Mouse (Mus musculus) hindbrain, embryonic 12.5 days (tissue): ENCODE measurements around the gene AL607142.1. TPM values are rescaled to one million over a fixed set of nuclear protein-coding genes. Genes with fewer than 3 reads are reported as not detected.

Source experiments
- ATAC-seq: fragments of 200-750 bp; cut with Nextera tagmentation; 2 replicates; pipeline ENCODE4 v1.8.0; 2017; ENCODE audit warnings: moderate TSS enrichment; ENCODE audit not compliant: low FRiP score
- H3K27ac ChIP-seq: fragments of 300-500 bp; sonication (generic); 2 replicates; pipeline ENCODE4 v1.5.1; 2016; ENCODE audit warnings: mild to moderate bottlenecking
- H3K27me3 ChIP-seq: fragments of 300-500 bp; sonication (generic); 2 replicates; pipeline ENCODE4 v1.6.1; 2016; ENCODE audit warnings: mild to moderate bottlenecking
- H3K36me3 ChIP-seq: fragments of 300-500 bp; sonication (generic); 2 replicates; pipeline ENCODE4 v1.6.1; 2016; ENCODE audit warnings: mild to moderate bottlenecking
- H3K4me1 ChIP-seq: fragments of 300-500 bp; sonication (generic); 2 replicates; pipeline ENCODE4 v1.6.1; 2016
- H3K4me2 ChIP-seq: fragments of 300-500 bp; sonication (generic); replicated peaks from 2 replicates; pipeline ENCODE4 v1.6.1; 2016; ENCODE audit warnings: mild to moderate bottlenecking
- H3K4me3 ChIP-seq: fragments of 300-500 bp; sonication (generic); 2 replicates; pipeline ENCODE4 v1.5.1; 2016; ENCODE audit warnings: mild to moderate bottlenecking
- H3K9ac ChIP-seq: fragments of 300-500 bp; sonication (generic); 2 replicates; pipeline ENCODE4 v1.6.1; 2016; ENCODE audit warnings: mild to moderate bottlenecking, moderate library complexity
- H3K9me3 ChIP-seq: fragments of 300-500 bp; sonication (generic); replicated peaks from 2 replicates; pipeline ENCODE4 v1.6.1; 2016; ENCODE audit warnings: mild to moderate bottlenecking
- WGBS: fragments of 180-500 bp; shearing (Covaris S2); methylation state at CpG from one replicate; pipeline ENCODE4 v1.1.7; 2016; 5-methylcytosine and 5-hydroxymethylcytosine counted together
- polyA plus RNA-seq: library from polyadenylated mRNA; unstranded; fragments of >200 nt; fragmentation: Nextera tagmentation; extraction: Ambion mirVana; gene quantifications from 2 replicates; pipeline ENCODE4 v1.2.1, GENCODE M21; 2016

AL607142.1 gene
- polyA plus RNA-seq, 1 experiment from 2014 or later, result not detected

DNA sequence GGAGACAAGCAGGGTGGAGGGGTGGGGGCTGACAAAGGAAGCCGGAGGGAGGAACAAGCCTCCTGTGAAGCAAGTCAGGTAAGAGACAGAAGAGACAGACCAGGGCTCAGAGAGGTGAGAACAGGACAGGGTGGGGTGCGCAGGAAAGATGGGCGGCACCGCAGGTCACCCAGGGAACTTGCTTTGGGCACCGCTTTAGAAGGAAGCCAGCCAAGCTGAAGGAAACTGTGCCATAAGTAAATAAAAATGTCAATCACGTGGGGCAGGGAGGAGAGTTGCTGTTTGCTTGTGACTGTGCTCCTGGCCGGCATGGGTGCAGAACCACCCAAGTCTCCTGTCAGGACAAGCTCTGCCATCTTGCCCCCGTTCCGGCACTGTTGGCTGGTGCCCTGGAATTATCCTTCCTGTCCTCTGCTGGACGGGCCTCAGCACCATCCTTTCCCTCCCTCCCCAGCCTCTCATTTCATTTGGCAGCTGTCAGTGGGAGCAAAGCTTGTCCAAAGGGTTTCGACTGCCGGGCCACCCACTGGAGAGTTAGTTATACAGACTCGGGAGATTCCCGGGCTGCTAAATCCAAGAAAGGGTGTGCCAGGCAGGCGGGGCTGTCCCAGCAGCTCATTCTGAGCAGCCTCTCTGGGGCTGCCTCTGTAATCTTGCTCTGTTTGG, 7.2 kb downstream of the AL607142.1 start:
- ATAC-seq, result no peak
- 61% methylated on average over 15 of the region's 15 CpGs for WGBS
- H3K4me3 ChIP-seq, result no peak overlapping the region
- no peaks in the 10 kb centered on the region for H3K9me3 ChIP-seq
- no peaks in the 10 kb centered on the region for H3K27me3 ChIP-seq
- H3K4me2 ChIP-seq, result no peak overlapping the region
- H3K27ac ChIP-seq, result no peak overlapping the region
- no peaks in the 10 kb centered on the region for H3K36me3 ChIP-seq
- H3K4me1 ChIP-seq, result peaks cover 8% of the 10 kb centered on the region
- H3K9ac ChIP-seq, result no peak overlapping the region; the same call in 1 of the 2 replicates

DNA sequence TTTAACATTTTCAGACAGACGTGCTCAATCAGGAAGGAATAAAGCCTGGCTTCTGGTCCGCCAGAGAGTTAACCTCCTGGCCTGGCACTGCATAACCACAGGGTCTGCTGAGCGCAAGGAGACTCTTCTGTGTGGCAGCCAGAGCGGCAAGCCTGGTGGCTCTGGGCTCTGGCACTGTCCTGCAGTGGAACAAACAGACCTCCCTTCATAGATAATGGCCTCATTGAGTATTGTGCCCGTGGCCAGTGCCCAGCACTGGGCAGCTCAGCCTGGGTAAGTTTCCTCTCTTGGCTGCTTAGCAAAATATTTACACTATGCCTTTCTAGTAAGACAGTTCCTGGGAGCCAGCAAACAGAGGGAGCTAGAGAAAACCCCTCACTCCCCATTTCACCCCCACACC, 9.3 kb downstream of the AL607142.1 start:
- Histone ChIP-seq H3K4me1 (peaks cover 3% of the 10 kb centered on the region), H3K4me3 (no peak overlapping the region), H3K9me3 (no peaks in the 10 kb centered on the region), H3K27me3 (no peaks in the 10 kb centered on the region), H3K36me3 (no peaks in the 10 kb centered on the region), H3K27ac (no peak overlapping the region), H3K9ac (no peak overlapping the region), H3K4me2 (no peak overlapping the region)
- no peak for ATAC-seq
- 50% methylated on average over 5 of the region's 5 CpGs for WGBS

DNA sequence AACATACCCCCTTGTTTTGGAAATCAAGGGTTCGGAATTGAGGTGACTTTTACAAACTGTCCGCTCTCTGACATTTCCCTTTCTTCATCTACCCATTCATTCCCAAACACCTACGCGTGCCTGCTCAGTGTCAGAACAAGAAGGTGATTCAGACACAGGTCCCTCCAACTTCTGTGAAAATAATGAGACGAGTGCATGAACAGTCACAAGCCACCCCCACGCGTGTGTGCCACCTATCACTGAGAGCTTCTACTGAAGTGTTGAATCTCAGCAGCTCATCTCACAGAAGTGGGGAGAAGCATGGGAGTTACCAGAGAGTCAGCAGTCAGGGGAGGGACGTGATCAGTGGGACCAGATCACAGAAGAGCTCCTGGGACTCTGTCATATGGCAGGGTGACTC, 12.5 kb downstream of the AL607142.1 start:
- Histone ChIP-seq H3K27ac (no peak overlapping the region), H3K9me3 (no peaks in the 10 kb centered on the region), H3K4me1 (peaks cover 3% of the 10 kb centered on the region), H3K4me2 (no peak overlapping the region), H3K36me3 (no peaks in the 10 kb centered on the region), H3K9ac (no peak overlapping the region), H3K4me3 (no peak overlapping the region), H3K27me3 (no peaks in the 10 kb centered on the region)
- ATAC-seq, result no peak
- 87% methylated on average over 8 of the region's 8 CpGs for WGBS

DNA sequence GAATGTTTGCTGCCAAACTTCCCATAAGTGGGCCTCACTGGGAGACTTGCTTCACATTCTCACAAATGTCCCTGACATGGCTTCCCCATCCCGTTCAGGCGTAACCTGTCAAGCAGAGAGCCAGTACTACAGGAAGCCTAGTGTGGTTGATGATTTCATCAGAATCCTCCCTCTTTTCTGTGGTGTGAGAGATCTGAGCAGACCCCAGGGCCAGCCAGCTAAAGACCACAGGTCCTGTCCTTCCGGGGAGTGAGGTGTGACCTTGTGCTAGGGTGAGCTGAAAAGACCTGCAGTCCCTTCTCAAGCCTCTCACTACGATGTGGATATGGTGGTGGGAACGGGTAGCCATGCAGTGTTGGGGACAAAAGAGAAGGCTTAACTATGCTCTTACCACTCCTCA, 17.7 kb downstream of the AL607142.1 start:
- H3K4me1 ChIP-seq, result no peaks in the 10 kb centered on the region
- no peak for ATAC-seq
- no peaks in the 10 kb centered on the region for H3K9me3 ChIP-seq
- no peak overlapping the region for H3K9ac ChIP-seq
- H3K27ac ChIP-seq, result no peak overlapping the region
- no peak overlapping the region for H3K4me3 ChIP-seq
- H3K27me3 ChIP-seq, result no peaks in the 10 kb centered on the region
- H3K4me2 ChIP-seq, result no peak overlapping the region
- no peaks in the 10 kb centered on the region for H3K36me3 ChIP-seq
- WGBS, result 94% methylated on average over 5 of the region's 5 CpGs

DNA sequence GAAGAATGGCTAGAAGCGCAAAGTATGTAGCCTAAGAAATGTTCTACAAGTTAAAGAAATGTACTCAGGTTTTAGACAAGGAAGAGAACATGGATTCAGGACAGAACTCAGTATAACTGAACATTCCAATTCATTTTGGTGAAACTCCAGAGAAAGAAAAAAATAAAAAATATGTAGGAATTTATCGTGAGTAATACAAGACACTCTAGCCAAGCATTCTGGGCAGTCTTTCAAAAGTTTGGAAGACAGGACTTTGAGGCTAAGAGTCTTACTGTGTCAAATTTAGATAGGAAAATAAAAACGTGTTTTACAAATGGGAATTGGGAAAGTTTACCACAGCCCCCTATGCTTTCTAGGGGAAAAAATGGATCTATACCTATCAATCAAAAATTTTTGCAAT, 18.9 kb downstream of the AL607142.1 start:
- Histone ChIP-seq H3K36me3 (no peaks in the 10 kb centered on the region), H3K9me3 (no peaks in the 10 kb centered on the region), H3K4me1 (no peaks in the 10 kb centered on the region), H3K27ac (no peak overlapping the region), H3K4me3 (no peak overlapping the region), H3K4me2 (no peak overlapping the region), H3K9ac (no peak overlapping the region), H3K27me3 (no peaks in the 10 kb centered on the region)
- ATAC-seq, result no peak
- WGBS, result 86% methylated on average over 3 of the region's 3 CpGs

DNA sequence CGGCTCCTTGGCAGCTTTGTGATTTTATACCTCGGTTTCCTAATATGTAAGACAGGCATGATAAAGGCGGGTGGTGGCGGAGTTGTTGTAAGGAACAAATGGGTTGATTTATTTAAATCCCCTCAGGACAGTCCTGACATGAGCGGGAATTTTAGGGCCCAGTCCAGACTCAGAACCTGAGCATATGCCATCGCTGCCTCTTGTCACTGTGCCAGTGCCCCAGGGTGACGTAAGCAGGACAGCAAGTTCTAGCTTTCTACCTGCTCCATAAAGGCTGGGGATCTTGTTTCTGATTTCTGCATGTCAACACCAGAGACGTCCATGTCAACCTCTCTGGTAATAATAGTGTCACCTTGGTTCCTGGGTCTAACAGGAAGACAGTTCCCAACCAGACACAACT, 24.7 kb downstream of the AL607142.1 start:
- H3K36me3 ChIP-seq, result no peaks in the 10 kb centered on the region
- H3K4me2 ChIP-seq, result no peak overlapping the region
- H3K4me3 ChIP-seq, result no peak overlapping the region
- no peaks in the 10 kb centered on the region for H3K9me3 ChIP-seq
- H3K9ac ChIP-seq, result no peak overlapping the region
- H3K27me3 ChIP-seq, result no peaks in the 10 kb centered on the region
- H3K4me1 ChIP-seq, result 0 out of 2 replicates have a peak, but pooled peaks cover 3% of the 10 kb centered on the region
- WGBS, result 86% methylated on average over 8 of the region's 8 CpGs
- ATAC-seq, result no peak
- no peak overlapping the region for H3K27ac ChIP-seq

DNA sequence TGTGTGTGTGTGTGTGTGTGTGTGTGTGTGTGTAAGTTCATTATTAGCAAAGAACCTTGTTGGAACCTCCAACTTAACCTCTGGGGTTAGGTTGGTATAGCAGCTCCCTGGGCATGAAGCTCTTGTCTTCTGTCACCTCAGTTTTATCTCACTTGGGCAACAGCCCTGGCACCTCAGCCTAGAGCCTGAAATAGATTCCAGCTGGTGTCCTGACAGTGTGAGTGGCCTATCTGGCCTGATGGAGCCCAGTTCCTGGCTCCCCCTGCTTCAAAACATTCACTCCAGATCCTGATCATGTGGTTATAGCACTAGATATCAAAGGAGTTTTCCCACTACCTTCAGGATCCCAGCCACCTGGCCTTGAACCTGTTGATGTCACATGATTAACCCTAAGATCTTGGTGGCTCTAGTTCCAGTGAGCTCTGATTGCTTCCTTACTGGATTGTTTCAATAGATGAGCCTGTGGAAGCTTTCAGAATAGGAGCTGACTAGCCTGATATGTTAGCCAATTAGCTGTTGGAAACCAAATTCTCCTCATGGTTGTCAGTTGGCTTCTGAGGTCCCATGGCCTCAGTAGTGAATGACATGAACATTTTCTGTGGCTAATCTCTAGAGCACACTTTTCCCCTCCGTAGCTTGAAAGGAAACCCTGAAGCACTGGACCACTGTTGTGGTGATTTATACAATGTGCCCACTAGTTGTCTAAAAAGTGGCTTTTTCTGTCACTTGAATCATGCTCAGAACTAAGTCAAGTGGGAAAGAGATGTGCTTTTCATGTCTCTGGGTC, 27.4 kb downstream of the AL607142.1 start:
- ATAC-seq, result no peak
- Histone ChIP-seq H3K9me3 (no peaks in the 10 kb centered on the region), H3K36me3 (no peaks in the 10 kb centered on the region), H3K4me1 (0 out of 2 replicates have a peak, but pooled peaks cover 3% of the 10 kb centered on the region), H3K27ac (no peak overlapping the region), H3K4me2 (no peak overlapping the region), H3K27me3 (0 out of 2 replicates have a peak, but pooled peaks cover 7% of the 10 kb centered on the region), H3K4me3 (no peak overlapping the region), H3K9ac (no peak overlapping the region)
- 100% methylated on average over 1 of the region's 1 CpGs for WGBS

DNA sequence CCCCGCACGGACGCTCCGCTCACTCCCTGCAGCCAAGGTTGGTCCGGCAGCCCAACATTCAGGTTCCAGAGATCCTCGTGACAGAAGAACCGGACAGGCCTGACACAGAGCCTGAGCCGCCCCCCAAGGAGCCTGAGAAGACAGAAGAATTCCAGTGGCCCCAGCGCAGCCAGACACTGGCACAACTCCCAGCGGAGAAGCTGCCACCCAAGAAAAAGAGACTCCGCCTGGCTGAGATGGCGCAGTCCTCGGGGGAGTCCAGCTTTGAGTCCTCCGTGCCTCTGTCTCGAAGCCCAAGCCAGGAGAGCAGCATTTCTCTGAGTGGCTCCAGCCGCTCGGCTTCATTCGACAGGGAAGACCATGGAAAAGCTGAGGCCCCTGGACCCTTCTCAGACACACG, 32.1 kb downstream of the AL607142.1 start:
- WGBS, result 90% methylated on average over 19 of the region's 19 CpGs
- ATAC-seq, result no peak
- no peaks in the 10 kb centered on the region for H3K4me1 ChIP-seq

DNA sequence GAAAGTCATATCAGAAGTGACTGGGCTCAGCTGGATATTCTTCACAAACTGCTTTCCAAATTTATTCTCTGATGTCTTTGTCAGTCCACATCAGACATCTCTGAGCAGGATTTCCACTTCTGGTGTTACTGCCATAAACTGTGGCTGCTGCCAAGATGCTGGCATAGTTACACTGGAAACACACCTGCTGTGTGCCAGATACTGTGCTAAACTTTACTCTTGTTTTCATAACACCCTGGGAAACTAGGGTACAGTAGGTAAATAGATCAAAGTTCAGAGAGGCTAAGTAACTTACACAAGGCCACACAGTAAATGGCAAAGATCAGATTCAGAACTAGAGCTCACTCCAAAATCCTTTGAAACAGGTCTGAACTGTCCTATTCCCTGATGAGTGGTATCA, 36.4 kb downstream of the AL607142.1 start:
- Histone ChIP-seq H3K27ac (no peak overlapping the region), H3K9ac (no peak overlapping the region), H3K4me2 (no peak overlapping the region), H3K4me3 (no peak overlapping the region), H3K4me1 (no peaks in the 10 kb centered on the region), H3K9me3 (peaks cover 15% of the 10 kb centered on the region), H3K36me3 (no peaks in the 10 kb centered on the region), H3K27me3 (no peaks in the 10 kb centered on the region)
- ATAC-seq, result no peak

More for the DNA sequence above, 32.1 kb downstream of the AL607142.1 start:
- no peak overlapping the region for H3K4me3 ChIP-seq
- 0 out of 2 replicates have a peak, but pooled peaks cover 7% of the 10 kb centered on the region for H3K27me3 ChIP-seq
- peaks cover 15% of the 10 kb centered on the region for H3K9me3 ChIP-seq
- H3K4me2 ChIP-seq, result no peak overlapping the region
- no peak overlapping the region for H3K27ac ChIP-seq
- H3K36me3 ChIP-seq, result no peaks in the 10 kb centered on the region
- no peak overlapping the region for H3K9ac ChIP-seq

DNA sequence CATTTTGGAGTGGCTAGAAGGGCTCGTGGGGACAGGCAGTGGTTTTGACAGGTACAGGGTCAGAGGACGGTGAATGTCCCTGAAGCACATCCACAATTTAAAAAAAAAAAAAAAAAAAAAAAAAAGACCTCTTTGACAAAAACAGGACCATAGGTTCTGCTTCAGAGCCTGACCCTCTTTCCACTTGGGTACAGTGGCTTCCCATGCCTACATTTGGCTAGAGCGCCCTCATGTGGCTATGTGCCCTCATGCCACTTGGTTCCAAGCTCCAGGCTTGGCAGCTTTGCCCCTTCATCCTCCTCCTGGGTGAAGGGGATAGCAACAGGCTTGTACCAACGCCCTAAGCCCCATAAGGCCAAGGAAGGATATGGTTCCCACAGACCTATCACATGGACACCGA, 39.8 kb downstream of the AL607142.1 start:
- Histone ChIP-seq H3K4me3 (no peak overlapping the region), H3K9me3 (peaks cover 5% of the 10 kb centered on the region; the same call in 1 of the 2 replicates), H3K4me2 (no peak overlapping the region), H3K27me3 (no peaks in the 10 kb centered on the region), H3K27ac (no peak overlapping the region), H3K4me1 (no peaks in the 10 kb centered on the region), H3K9ac (no peak overlapping the region), H3K36me3 (no peaks in the 10 kb centered on the region)
- no peak for ATAC-seq
- WGBS, result 46% methylated on average over 5 of the region's 5 CpGs

DNA sequence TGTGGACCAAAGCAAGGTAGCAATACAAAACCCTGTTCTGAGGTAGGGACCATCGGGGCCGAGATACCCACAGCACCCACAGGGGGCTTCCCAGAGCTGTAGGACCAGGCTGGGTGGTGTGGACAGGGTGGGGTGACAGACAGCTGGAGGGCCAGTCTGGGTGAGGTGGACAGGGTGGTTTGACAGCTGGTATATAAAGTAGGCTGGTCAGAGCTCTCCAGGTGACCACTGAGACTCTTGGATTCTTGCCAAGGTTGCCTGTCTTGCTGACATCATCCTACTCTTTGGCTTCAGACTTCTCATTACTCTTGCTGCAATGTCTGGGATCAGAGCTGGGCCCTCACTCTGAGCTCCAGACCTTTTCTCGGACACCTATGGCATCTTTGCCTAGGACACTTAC, 41.6 kb downstream of the AL607142.1 start:
- no peak overlapping the region for H3K4me2 ChIP-seq
- H3K27ac ChIP-seq, result no peak overlapping the region
- no peak overlapping the region for H3K9ac ChIP-seq
- WGBS, result 90% methylated on average over 3 of the region's 3 CpGs
- no peaks in the 10 kb centered on the region for H3K9me3 ChIP-seq
- H3K36me3 ChIP-seq, result no peaks in the 10 kb centered on the region
- no peak overlapping the region for H3K4me3 ChIP-seq
- H3K27me3 ChIP-seq, result no peaks in the 10 kb centered on the region
- H3K4me1 ChIP-seq, result no peaks in the 10 kb centered on the region
- no peak for ATAC-seq

DNA sequence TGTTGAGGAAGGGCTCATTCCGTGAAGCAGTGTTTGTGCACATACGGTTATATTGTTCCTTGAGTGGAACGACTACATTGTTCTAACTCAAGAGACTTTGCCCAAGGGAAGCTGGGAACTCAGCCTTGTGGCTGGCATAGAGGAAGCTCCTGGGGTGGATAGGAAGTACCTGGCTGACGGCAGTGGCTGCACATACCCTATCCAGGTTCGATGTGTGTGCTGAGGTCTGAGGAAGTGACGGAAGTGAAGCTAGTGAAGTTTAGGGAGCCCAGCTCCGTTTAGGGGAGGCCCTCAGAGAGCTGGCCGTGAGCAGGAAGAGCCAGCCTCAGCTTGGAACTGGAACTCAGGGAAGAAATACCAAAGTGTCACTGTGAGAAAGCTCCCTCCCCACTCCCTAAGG, 43.0 kb downstream of the AL607142.1 start:
- Histone ChIP-seq H3K9me3 (no peaks in the 10 kb centered on the region), H3K27ac (no peak overlapping the region), H3K4me3 (no peak overlapping the region), H3K9ac (no peak overlapping the region), H3K27me3 (no peaks in the 10 kb centered on the region), H3K4me1 (no peaks in the 10 kb centered on the region), H3K36me3 (no peaks in the 10 kb centered on the region), H3K4me2 (no peak overlapping the region)
- 83% methylated on average over 8 of the region's 8 CpGs for whole genome bisulfite sequencing
- no peak for ATAC-seq

DNA sequence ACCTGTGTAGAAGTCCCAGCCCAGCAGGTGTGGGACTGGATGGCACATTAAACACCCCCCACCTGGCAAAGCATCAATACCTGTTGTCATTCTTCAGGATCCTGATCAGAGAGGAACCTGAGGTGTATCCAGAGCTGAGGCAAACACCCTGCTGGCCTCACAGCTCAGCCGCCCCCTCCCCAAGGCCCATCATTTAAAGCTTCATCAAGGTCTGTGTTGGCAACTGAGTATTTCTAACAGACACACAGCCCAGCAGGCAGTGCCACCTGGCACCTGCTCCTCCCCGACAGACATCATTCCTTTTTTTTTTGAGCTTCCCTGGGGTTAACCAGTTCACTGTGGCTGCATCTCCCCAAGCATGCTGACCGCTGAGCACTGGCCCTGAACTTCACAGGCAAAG, 50.7 kb downstream of the AL607142.1 start:
- no peaks in the 10 kb centered on the region for H3K27me3 ChIP-seq
- WGBS, result 81% methylated on average over 3 of the region's 3 CpGs
- no peak overlapping the region for H3K9ac ChIP-seq
- no peak for ATAC-seq
- no peak overlapping the region for H3K27ac ChIP-seq
- no peaks in the 10 kb centered on the region for H3K9me3 ChIP-seq
- no peak overlapping the region for H3K4me2 ChIP-seq
- H3K4me1 ChIP-seq, result no peaks in the 10 kb centered on the region
- H3K4me3 ChIP-seq, result no peak overlapping the region
- no peaks in the 10 kb centered on the region for H3K36me3 ChIP-seq
